Mouse (Mus musculus) ES-E14 (cell line): ENCODE measurements around the gene Mndal.
"Not testable (repeated sequence)": the region's sequence is repeated elsewhere in the genome, so short reads cannot be mapped to it uniquely, and the experiment has no call there.

Experiments used
- CHD2 ChIP-seq: IDR thresholded peaks from 2 replicates; pipeline ENCODE4 v1.6.1; 2014; ENCODE audit warnings: mild to moderate bottlenecking, low read depth, low read length, inconsistent platforms
- MAFK ChIP-seq: IDR thresholded peaks from 2 replicates; pipeline ENCODE4 v1.6.1; 2014; ENCODE audit warnings: mild to moderate bottlenecking, low read depth, low read length, inconsistent platforms; ENCODE audit not compliant: insufficient read depth
- ZNF384 ChIP-seq: IDR thresholded peaks from 2 replicates; pipeline ENCODE4 v1.6.1; 2012; ENCODE audit warnings: low read depth, low read length, inconsistent platforms

- not testable (repeated sequence) for TF ChIP-seq ZNF384, MAFK, CHD2
Measured at GRCm38 (mm10) chr1:173912548-173913255, 29.6 kb downstream of the Mndal start, which contains the start of gene Ifi211.
